Mouse (Mus musculus): Measurements from ENCODE around the gene Phactr1.

The Phactr1 gene

DNA sequence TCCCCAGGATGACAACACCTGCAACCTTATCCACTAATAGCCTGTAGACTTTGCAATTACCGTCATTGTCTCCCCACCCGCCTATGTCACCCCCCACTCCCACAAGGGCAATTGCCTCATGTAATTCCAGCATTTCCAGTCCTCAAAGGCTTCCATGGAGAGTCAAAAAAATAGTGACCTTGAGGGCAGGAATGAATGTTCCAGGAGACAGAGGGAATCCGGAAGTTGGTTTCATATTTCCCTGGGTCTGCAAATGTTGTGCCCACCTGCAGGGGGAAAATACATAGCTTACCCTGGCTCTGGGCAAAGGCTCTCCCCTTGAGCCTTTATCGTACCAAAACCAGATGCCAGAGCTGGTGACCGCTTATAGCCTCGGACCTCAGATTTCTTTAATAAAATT lies 449.7 kb downstream of the Phactr1 start:
- DNase-seq (ENCODE audit: low spot score) = no peak

DNA sequence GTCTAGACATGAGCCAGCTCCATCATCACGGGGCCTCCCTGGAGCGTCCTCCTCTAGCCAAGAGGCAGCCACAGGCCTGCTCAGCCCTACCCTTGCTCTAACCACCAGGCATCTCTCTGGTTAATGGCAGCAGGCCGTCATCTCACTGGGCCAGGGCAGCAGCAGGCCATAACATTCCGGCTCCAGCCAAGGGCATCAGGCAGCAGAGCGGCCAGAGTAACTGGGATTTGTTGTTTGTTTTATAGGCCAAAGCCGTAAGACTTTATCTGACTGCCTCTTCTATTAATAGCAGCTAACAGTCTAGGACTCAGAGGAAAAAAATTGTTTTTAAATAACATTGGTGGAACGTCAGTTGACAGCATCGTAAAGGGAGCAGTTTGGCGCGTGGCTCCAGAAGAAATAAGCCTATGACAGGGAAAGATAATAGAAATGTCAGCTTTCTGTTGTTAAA lies 451.3 kb downstream of the Phactr1 start:
- no peak for DNase-seq (ENCODE audit: low spot score)

DNA sequence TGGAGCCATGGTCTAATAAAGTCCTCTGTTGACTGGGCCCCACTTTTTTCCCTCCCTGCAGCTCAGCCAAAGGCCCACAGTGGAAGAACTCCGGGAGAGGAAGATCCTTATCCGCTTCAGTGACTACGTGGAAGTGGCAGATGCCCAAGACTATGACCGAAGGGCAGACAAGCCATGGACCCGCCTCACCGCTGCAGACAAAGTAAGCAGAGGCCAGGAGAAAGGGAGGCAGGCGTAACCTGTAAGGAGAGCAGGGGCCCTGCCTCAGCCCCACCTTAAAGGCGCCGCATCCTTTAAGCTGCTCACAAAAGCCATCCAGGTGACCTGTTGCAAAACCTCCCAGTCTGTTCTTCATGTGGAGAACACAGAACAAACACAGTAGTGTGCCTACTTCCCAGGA lies 452.4 kb downstream of the Phactr1 start:
- no peak for DNase-seq (ENCODE audit: low spot score)

DNA sequence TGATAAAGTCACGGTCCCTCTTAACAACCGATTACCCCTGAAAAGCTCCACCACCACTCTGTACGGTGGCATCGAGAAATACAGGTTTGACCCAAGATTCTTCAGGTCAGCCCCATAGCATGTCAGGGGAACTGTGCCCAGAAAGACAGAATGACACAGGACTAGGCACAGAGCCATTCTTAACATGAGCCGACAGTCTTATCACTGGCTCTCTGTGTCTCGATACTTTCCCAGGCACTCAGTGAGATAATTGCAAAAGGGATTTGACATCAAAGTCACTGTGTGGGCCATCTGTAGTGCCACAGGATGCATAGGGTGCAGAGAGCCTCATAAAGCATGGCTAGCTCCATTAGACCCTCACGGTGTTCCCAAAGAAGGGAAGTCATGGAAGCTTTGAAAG lies 453.0 kb downstream of the Phactr1 start:
- DNase-seq (ENCODE audit: low spot score) = no peak

DNA sequence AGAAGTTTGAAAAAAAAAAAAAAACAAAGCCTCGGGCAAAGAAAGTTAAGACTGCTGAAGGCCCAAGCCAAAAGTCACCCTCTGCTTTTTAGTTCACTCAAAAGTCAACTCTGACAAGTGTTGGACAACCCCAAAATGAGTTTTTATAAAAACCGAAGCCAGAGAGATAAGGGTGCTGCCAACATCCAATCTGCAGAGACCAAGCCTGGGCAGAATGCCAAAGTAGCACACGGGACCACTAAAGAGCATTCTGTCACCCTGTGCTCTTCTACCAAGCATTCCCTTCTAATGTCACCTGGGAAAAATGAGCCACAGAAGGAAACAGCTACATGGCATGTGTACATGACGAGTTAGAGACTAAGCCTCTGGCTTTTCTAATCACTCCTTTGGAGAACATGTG lies 454.0 kb downstream of the Phactr1 start:
- DNase-seq (ENCODE audit: low spot score) = no peak

DNA sequence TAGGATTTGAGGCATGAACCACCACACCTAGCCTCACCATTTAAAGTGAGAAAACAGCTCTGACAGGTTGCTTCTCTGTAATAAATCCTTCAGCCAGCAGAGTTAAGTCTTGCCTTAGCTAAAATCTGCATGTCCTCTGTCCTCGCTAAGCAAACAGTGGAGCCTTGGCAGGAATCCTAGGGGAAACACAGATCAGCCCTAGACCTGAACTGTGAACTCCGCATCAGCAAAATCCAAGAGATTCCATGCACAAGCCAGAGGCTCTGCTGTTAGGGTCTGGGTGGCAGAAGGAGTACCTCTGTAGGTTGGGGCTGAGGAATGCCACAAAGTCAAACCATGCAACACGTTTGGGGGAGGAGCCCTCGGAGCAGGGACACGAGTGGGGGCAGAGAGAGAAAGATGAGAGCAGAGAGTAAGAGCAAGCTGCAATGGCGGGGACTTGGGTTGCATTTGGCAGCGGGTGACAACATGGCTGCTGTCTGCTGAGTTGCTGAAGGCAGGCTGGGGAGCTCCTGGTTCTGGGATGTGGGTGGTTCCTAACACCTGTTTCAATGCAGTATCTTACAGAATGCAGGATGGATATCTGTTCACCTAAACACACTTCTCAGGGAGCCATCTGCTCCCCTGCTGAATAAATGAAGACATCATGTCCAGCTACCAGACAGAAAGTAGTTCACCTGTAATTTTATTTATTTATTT lies 464.4 kb downstream of the Phactr1 start:
- no peak for DNase-seq (ENCODE audit: low spot score)

DNA sequence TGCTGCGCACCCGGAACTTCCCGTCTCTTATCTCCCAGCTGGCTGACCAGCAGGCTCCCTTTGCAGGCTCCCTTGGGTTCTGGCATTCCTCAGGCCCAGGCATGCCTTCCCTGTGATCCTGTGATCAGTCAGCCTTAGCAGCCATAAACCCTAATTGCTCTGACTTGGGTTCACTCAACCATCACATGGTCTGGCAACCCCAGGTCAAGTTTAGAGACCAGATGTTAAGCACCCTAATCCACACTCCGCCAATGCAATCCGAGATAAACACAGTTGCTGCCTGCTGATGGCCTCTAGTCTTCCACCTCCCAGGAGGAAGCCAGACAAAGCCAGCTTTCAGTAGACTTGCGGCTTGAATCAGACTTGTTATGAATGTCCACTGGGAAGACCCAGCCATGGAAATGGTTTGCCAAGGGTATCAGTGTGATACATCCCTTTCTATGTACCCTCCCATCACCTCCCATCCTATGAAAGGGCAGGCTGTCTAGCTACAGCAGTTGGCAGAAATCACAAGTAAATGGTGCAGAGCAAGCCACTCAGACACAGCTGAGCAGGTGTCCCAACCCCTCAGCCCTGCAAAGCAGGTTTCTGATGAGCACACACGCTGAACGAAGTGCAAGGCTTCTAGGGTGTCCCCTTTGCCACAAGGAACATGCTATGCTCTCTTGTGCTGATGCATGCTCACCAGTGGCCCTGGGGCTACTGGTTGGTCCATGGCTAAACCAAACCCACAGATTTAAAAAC lies 466.3 kb downstream of the Phactr1 start:
- no peak for DNase-seq (ENCODE audit: low spot score)

DNA sequence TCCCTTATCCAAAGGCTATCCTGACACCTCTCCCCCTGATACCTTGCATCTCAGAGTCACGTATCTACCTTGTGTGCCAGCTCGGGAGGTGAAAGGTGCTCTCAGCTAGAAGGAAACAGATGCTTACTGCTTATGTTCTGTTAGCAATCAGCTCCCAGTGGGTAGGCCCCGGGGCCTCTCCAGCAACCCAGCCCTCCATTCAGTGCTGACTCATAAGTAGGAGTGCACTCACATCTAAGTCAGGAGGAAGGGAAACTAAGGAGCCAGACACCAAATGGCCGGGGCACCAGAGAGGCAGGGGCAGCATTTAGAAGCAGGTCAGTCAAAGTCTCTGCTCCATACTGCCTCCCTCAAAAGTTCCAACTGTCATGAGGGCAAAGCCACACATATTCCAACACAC lies 468.3 kb downstream of the Phactr1 start:
- DNase-seq (ENCODE audit: low spot score) = no peak

DNA sequence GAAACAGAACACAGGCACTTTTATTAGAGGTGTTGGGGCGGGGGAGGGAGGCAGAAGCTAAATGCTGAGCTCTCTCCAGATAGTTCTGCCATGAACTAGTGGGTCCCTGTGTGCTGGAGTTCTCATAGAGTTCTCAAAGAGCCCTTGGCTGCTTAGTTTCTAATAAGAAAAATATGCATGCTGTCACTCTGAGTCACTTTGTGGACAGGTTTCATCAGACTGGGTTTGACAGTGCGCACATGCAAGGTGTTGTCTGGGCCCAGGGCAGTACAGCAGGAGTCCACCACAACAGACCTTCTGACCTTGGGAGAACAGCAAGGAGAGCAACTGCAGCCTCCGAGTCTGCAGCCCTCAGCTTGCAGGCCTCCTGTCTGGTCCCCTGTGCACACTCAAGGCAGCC lies 469.2 kb downstream of the Phactr1 start:
- DNase-seq (ENCODE audit: low spot score) = no peak

DNA sequence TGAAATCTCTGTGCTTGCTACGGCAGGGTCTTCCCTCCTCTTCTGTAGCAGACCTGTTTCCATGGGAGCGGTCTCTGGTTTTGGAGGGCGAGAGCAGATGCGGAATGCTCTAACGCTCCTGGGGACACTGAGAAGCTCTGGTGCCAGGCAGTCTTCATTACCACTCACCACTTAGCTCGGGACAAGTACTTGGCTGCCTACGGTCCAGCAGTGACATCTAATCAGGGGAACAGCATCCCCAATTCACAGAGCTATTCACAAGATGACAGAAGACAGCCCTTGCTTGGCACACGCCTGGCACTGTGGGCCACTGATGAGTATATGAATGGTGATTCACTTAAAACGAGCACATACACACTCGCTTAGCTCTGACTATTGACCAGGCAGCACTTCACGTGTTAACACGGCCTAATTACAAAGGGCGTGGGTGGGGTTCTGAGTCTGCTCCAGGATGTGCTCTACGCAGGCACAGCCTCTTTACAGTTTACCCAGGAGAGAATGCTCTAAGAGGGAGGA lies 471.6 kb downstream of the Phactr1 start:
- DNase-seq (ENCODE audit: low spot score) = no peak

DNA sequence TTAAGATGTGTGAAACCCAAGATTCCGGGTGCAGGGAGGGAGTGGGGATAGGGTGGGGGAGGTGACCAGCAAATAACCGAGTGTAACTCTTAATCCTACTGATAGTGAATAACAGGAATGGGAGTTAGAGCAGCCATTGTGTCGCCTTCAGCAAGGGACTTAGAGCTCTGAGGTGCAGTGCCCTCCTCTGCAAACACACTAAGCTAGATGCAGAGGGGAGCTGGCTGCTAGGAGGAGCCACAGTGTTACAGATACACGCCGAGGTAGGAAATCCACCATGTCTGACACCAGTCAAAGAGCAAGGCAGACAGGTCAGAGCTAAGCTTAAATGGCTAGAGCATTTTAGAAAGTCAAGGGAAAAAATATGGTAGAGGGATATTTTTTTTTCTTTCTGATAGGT lies 476.9 kb downstream of the Phactr1 start:
- no peak for DNase-seq (ENCODE audit: low spot score)

DNA sequence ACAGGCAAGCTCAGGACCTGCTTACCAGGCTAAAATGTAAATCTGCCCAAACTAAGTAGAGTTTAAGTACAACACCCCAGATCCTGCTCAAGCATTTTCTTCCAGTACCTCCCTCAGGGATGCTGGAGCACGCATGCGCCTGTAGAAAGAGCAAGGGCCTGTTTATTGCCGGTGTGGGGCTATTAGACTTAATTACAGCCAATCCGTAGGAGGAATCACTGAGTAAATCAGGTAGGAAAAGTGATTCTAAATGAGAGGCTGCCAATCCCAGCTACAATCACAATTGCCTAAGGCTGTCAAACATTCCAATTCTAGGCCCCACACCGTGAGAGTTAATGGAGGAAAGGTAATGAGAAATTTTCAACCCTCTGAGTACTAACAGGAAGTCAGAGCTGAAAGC lies 477.9 kb downstream of the Phactr1 start:
- DNase-seq (ENCODE audit: low spot score) = no peak

DNA sequence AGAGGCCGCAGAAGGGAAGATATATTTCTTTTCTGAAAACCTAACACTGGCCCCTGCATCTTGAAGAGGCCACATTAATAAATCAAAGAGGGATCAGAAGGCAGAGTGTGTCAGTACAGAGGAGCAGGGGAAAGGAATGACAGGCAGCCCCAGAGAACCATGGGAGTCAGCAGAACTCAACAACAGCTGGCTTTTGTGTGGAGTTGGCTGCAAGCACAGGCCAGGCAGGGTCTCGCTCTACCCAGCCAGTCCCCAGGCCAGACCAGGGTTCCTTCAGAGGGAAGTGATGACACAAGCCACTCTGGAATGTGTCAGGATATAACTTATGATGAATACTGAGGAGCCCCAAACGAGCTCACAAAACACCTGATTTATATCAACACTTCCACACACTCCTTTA lies 479.0 kb downstream of the Phactr1 start:
- DNase-seq (ENCODE audit: low spot score) = no peak

DNA sequence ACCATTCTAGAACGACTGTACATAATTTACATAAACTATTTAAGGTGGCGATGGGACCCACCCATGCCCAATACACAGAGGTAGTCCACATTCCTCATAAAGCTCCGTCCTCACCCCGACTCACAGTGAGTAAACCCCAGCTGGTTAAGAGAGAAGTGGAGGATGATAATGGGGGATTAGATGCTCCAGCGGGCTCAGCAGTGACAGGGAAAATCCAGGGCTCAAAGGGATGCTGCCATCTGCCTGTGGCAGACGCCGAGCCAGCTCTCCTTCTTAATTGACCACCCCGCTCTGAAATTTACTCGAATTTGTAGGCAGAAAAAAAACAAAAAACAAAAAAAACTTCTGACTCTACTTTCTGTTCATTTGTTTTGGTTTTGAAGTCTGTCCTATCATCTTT lies 487.3 kb downstream of the Phactr1 start:
- no peak for DNase-seq (ENCODE audit: low spot score)

DNA sequence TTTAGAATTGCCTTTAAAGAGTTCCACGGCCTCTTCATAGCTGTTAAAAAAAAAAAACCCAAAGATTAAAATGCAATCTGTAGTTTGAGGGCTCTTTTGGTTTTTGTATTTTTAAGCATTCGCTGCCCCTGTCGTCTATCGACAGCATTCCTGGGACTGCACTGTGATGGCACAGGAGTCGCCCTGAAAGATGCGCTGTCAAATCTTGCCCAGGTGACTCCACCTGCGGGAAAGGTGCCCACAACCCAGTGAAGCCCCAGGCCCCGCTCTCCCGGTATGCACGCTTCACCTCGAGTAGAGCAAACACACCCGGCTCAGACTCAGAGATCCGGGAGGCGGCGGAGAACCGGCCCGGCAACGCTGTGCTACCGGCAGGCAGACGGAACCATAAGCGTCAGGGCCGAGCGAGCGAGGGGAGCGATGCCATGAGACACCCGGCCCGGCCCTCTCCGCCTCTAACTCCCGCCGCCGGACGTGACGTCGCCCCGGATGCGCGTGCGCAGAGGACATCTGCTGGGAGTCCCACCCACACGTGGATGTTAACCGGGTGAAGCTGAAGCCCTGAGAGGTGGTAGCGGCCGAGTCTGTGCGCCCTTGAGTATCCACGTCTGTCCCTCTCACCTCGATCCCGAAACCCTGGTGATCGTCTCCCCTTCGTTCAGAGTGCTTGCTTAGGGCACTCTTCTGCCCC lies 490.7 kb downstream of the Phactr1 start, which contains the start of gene Tbc1d7:
Gene Tbc1d7, minus strand, starts transcription at position 482 of the 691 bp plus-strand sequence.
- DNase-seq (ENCODE audit: low spot score) = peak; percentile 93

DNA sequence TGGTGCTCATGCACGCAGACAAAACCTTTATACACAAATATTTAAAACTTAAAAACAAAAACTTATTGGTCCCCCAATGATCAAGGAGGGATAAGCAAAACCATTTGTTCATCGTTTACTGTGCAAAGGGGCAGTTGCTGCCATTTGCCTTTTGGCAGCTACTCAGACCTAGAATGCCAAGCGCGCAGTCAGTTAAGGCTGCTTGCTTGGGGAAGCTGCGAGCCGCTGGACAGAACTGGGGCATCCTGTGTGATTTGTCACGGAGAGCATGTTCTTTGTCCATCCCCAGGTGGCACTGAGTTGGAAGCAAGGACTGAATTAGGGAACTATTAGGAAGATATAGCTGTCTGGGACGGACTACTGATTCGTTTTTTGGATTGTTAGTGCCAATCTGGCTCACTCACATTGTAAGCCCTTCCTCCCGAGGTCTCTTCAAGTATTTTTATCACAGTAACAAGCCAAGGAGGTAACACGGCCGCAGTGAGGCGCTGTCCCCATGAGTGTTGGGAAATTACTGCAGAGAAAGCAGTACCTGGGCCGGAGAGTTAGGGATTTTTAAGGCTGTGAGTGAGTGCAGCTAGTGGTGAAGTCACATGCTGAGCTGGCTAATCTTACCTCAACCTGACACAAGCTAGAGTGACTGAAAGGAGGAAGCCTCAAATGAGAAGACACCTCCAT lies 491.8 kb downstream of the Phactr1 start:
- no peak for DNase-seq (ENCODE audit: low spot score)

DNA sequence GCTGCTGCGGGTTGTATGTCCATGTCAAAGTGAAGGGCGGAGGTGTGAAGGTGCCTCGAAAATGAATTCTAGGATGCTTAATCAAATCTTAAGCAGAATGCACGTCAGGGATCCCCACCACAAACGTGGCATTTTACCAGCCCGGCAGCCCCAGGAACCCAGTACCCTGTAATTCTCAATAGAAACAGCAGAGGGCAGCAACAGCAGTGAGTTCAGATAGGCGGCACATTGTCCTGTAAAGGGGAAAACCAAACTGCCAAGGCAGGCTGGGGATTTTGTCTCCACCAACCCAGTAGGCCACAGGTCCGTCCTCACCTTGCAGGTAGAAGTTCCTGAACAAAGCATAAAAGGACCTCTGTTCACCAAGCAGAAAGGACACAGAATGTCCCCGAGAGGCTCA lies 492.8 kb downstream of the Phactr1 start:
- peak; percentile 46 for DNase-seq (ENCODE audit: low spot score)

DNA sequence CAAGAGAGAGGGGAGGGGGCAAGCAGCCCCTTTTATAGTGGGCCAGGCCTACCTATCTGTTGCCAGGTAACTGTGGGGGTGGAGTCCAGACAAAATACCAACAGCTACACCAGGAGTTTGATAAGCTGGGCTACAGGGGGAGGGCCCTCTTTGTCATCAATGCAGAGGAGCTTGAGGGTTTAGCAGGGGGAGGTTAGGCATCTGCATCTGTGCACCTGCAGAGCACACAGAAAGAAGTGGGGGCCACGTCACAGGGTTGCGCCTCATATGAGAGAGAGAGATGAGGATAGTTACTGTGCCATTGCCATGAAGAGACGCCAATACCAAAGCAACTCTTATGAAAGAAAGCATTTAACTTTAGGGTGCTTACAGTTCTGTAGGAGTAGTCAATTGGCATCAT lies 496.3 kb downstream of the Phactr1 start:
- DNase-seq (ENCODE audit: low spot score) = no peak

DNA sequence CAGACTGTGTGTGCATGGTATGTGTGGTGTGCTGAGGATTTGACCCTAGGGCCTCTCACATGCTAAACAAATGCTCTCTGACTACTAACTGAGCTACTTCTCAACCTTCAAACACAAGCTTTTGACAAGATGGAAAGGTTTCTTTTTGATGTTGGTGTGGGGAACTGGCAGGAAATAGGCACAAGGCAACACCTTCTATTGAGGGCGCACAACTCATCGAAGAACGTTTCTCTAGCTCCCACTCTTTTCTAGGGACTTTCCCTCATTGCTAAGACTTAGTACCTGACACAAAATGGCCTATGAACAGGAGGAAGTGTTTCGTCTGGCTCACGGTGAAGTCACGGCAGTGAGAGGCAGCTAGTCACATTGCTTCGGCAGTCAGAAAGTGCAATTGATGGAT lies 496.9 kb downstream of the Phactr1 start:
- no peak for DNase-seq (ENCODE audit: low spot score)

DNA sequence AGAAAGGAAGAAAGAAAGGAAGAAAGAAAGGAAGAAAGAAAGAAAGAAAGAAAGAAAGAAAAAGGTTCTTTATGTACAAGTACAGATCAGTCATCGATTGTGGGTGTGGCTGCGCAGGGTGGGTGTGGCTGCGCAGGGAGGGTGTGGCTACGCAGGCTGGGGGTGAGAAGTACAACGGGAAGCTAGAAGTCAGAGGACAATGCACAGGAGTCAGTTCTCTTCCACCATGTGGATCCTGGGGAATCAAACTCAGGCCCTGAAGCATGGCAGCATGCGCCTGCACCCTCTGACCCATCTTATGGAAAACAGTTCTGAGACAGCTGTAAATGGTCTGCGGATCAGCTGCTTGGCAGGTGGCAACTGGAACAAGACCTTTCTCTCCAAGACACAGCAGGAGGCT lies 500.7 kb downstream of the Phactr1 start:
- no peak for DNase-seq (ENCODE audit: low spot score)

DNA sequence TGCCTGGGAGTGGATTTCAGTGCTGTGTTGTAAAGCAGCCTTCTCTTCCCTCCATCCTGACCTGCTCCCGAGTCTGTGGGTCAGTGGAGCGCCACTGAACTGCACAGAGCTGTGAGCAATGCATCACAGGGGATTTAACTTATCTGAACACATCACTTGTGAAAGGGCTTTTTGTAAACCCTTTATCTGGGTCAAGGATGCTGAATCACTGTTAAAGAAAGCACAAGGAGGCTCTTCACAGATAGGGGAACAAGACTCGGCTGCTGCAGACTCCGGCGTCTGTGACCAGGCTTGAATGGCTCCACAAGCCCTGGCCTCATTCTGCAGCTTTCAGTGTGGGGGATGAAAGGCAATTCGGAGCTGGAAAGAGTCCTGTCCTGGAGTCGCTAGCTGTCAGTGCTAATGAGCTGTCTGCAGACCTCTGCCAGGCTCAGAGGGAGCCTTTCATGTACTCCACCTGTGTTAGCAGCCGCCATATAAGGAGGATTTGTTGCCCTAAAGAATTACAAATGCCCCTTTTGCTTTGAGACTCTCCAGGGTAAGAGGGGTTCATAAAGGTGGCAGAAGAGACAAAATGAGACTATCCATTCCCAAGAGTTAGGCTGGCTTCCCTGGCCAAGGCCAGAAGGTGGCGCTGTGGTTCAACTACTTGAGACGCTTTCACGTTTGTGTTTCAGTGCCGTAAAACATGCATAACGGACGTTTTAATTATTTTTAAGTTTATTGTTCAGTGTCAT lies 502.2 kb downstream of the Phactr1 start:
- peak; percentile 47 for DNase-seq (ENCODE audit: low spot score)
